Mouse (Mus musculus) hindbrain, embryonic 13.5 days (tissue): ENCODE measurements around the gene Thumpd1. TPM values are rescaled to one million over a fixed set of nuclear protein-coding genes. Genes with fewer than 3 reads are reported as not detected.
"Not testable (repeated sequence)": the region's sequence is repeated elsewhere in the genome, so short reads cannot be mapped to it uniquely, and the experiment has no call there.

Experiments used
- ATAC-seq: fragments of 200-750 bp; cut with Nextera tagmentation; 2 replicates; pipeline ENCODE4 v1.8.0; 2017; ENCODE audit warnings: moderate TSS enrichment; ENCODE audit not compliant: low FRiP score
- H3K27ac ChIP-seq: fragments of 300-500 bp; sonication (generic); 2 replicates; pipeline ENCODE4 v1.5.1; 2015; ENCODE audit warnings: inconsistent platforms, mild to moderate bottlenecking, moderate library complexity
- H3K27me3 ChIP-seq: fragments of 300-500 bp; sonication (generic); 2 replicates; pipeline ENCODE4 v1.6.1; 2015; ENCODE audit warnings: mild to moderate bottlenecking, inconsistent platforms
- H3K36me3 ChIP-seq: fragments of 300-500 bp; sonication (generic); 2 replicates; pipeline ENCODE4 v1.6.1; 2015; ENCODE audit warnings: mild to moderate bottlenecking, inconsistent platforms
- H3K4me1 ChIP-seq: fragments of 300-500 bp; sonication (generic); replicated peaks from 2 replicates; pipeline ENCODE4 v1.6.1; 2015; ENCODE audit warnings: inconsistent platforms
- H3K4me2 ChIP-seq: fragments of 300-500 bp; sonication (generic); 2 replicates; pipeline ENCODE4 v1.6.1; 2015; ENCODE audit warnings: inconsistent platforms, mild to moderate bottlenecking, moderate library complexity
- H3K4me3 ChIP-seq: fragments of 300-500 bp; sonication (generic); 2 replicates; pipeline ENCODE4 v1.5.1; 2015; ENCODE audit warnings: mild to moderate bottlenecking, inconsistent platforms
- H3K9ac ChIP-seq: fragments of 300-500 bp; sonication (generic); 2 replicates; pipeline ENCODE4 v1.6.1; 2015; ENCODE audit warnings: mild to moderate bottlenecking, inconsistent platforms
- H3K9me3 ChIP-seq: fragments of 300-500 bp; sonication (generic); 2 replicates; pipeline ENCODE4 v1.6.1; 2016; ENCODE audit warnings: inconsistent platforms
- WGBS: fragments of 180-500 bp; shearing (Covaris S2); methylation state at CpG from one replicate; pipeline ENCODE4 v1.1.7; 2015; 5-methylcytosine and 5-hydroxymethylcytosine counted together
- polyA plus RNA-seq: library from polyadenylated mRNA; unstranded; fragments of >200 nt; fragmentation: Nextera tagmentation; extraction: Ambion mirVana; gene quantifications from 2 replicates; pipeline ENCODE4 v1.2.1, GENCODE M21; 2015

Thumpd1 gene
- 76.6 and 79.4 TPM in 2 replicates for polyA plus RNA-seq

DNA sequence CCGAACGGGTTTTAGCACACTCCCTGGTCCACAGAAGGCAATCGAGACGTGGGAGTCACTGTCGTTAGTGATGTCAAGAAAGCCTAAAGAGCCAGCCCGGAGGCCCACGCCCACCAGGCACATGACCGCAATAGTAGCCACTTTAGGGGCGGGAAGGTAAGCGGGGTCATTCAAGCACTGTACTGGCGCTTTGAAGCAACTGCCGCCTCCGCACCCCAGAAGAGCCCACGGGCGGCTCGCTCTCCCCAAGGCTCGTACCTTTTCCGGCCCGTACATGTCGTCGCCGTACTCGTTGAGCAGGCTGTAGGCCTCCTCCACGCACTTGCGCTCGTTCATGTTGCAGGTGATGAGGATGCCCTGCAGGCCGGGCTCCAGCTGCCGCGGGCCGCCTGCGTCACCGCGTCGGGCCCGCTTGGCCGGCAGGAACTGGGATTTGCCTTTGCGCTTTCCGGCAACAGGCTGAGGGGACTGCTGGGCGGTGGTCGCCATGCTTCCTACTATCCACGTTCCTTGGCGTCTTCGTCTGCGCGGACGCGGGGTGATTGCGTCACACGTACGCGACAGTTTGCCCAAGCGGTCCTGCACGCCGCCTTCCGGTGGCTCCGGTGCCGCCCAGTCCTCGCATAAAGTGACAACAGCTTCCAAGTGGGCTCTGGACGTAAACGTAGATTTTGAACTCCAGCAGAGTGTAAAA, at the start of gene Thumpd1:
Gene Thumpd1, minus strand, starts transcription at position 546 of the 694 bp plus-strand sequence.
- Histone ChIP-seq H3K9me3 (no peaks in the 10 kb centered on the region), H3K4me1 (peaks cover 10% of the 10 kb centered on the region), H3K36me3 (peaks cover 34% of the 10 kb centered on the region), H3K27ac (peak within 1 kb of the TSS; percentile 81), H3K9ac (peak within 1 kb of the TSS; percentile 90), H3K4me2 (peak within 1 kb of the TSS; percentile 84), H3K4me3 (peak within 1 kb of the TSS; percentile 96), H3K27me3 (no peaks in the 10 kb centered on the region)
- under 1% methylated on average over 60 of the region's 60 CpGs for WGBS
- ATAC-seq, result peak; percentile 97

DNA sequence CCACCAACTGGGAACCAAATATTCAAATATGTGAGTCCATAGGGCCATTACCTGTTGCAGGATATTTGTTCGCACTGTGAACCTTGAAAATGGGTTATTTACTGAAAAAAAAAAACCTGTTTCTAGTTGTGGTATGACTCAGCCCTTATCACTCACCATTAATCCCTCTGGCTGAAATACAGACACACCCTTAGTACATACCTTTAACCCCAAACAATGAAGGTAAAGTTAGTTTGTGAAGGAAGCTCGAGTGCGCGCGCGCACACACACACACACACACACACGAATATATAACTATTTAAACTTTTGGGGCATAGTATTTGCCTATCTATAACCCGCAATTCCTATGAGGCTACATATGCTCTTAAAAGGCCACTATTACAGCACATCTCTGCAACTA, 49.3 kb upstream of the Thumpd1 start:
- no peak overlapping the region for H3K4me3 ChIP-seq
- ATAC-seq, result no peak
- WGBS, result 93% methylated on average over 8 of the region's 8 CpGs
- no peak overlapping the region for H3K4me2 ChIP-seq
- H3K36me3 ChIP-seq, result no peaks in the 10 kb centered on the region
- no peaks in the 10 kb centered on the region for H3K4me1 ChIP-seq
- no peak overlapping the region for H3K27ac ChIP-seq
- H3K9me3 ChIP-seq, result no peaks in the 10 kb centered on the region
- H3K27me3 ChIP-seq, result no peaks in the 10 kb centered on the region
- no peak overlapping the region for H3K9ac ChIP-seq

DNA sequence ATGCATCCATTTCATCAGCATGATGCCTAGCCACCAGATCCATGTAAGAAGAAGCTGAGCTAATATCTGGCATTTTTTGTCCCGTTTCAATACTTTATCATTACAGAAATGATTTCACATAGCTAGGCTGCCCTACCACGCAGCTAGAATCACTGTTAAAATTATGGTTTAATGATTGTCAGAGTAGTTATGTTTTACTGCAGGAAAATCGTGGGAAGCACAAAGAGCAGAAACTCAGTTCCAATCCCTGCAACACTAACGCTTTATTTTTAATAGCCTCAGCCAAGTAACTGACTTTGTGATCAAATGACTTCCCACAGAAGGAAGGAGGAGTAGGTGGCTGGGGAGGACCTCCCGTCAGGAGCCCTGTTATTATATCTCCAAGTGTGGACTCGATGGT, 46.4 kb upstream of the Thumpd1 start:
- 93% methylated on average over 6 of the region's 6 CpGs for WGBS
- H3K4me3 ChIP-seq, result no peak overlapping the region
- H3K4me1 ChIP-seq, result no peaks in the 10 kb centered on the region
- H3K9ac ChIP-seq, result no peak overlapping the region
- H3K9me3 ChIP-seq, result no peaks in the 10 kb centered on the region
- no peaks in the 10 kb centered on the region for H3K27me3 ChIP-seq
- H3K36me3 ChIP-seq, result no peaks in the 10 kb centered on the region
- no peak overlapping the region for H3K27ac ChIP-seq
- H3K4me2 ChIP-seq, result no peak overlapping the region
- ATAC-seq, result no peak

DNA sequence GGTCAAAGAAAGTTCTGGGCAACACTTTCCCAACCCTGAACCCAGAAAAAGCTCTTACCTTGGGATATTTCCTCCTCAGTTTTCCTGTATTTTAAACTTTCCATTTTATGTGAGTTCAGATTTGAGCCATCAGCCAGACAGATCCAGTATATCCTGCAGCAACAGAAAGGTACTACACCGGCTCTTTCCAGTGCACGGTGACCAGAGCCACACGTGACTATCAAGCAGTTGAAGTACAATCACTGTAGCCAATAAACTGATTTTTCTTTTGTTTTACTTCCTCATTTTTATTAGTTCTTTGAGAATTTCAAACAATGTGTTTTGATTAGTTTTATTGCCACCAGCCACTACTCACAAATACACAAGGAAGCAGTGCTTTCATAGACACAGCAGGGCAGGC, 43.8 kb upstream of the Thumpd1 start:
- H3K36me3 ChIP-seq, result no peaks in the 10 kb centered on the region
- H3K4me1 ChIP-seq, result no peaks in the 10 kb centered on the region
- no peak for ATAC-seq
- H3K4me3 ChIP-seq, result no peak overlapping the region
- no peaks in the 10 kb centered on the region for H3K27me3 ChIP-seq
- WGBS, result 94% methylated on average over 3 of the region's 3 CpGs
- H3K9me3 ChIP-seq, result no peaks in the 10 kb centered on the region
- H3K27ac ChIP-seq, result no peak overlapping the region
- no peak overlapping the region for H3K4me2 ChIP-seq
- no peak overlapping the region for H3K9ac ChIP-seq

DNA sequence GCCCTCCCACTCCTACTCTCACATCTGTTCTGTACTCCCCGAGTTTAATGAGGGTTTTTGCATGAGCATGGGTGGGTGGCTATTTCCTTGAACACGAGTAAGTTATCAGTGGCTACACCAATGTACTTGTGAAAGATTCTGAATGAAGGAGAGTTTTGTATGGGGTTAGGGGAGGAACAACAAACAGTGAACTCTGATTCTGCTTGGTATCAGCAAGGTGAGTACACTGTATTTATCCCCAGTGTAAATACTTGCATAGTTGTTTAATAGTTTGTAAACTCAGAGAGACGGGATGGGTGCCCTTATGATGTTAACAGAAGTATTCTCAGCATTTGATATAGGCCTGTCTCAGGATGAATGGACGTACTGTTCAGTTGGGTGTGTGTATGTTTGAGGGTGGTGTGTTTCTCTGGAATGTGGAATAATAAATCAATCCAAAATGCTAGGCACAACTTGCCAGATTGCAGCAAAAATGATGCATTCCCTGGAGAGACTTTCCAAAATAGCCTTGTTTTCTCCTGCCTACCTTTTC, 41.6 kb upstream of the Thumpd1 start:
- Histone ChIP-seq H3K4me1 (no peaks in the 10 kb centered on the region), H3K9me3 (no peaks in the 10 kb centered on the region), H3K4me2 (no peak overlapping the region), H3K27ac (no peak overlapping the region), H3K9ac (no peak overlapping the region), H3K27me3 (no peaks in the 10 kb centered on the region), H3K36me3 (no peaks in the 10 kb centered on the region), H3K4me3 (no peak overlapping the region)
- WGBS, result 76% methylated on average over 4 of the region's 4 CpGs
- no peak for ATAC-seq

DNA sequence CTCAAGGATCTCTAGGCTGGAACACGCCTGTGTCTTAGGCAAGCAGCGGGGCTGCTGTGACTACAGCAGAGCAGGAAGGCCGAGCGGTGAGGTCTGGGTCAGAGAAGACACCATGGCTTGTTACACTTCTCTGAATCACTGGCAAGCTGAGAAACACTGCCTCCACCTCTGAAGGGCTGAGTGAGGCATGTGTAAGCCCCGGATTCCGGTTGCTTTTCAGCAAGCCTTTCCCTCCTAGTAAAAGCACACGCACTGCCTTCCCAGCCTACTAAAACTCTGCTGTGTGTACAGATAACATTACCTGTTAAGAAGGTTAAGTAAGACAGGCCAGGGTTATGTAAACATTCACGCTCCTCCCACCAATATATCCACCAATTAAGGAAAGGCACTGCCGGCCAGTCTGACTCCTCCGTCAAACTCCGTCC, 39.9 kb upstream of the Thumpd1 start, which contains the start of gene Acsm3:
Gene Acsm3, plus strand, starts transcription at position 397 of the 425 bp plus-strand sequence.
- H3K36me3 ChIP-seq, result no peaks in the 10 kb centered on the region
- H3K4me2 ChIP-seq, result no peak within 1 kb of the TSS
- no peak within 1 kb of the TSS for H3K9ac ChIP-seq
- no peaks in the 10 kb centered on the region for H3K9me3 ChIP-seq
- no peaks in the 10 kb centered on the region for H3K4me1 ChIP-seq
- no peaks in the 10 kb centered on the region for H3K27me3 ChIP-seq
- H3K27ac ChIP-seq, result no peak within 1 kb of the TSS
- H3K4me3 ChIP-seq, result no peak within 1 kb of the TSS
- ATAC-seq, result no peak
- 90% methylated on average over 11 of the region's 11 CpGs for WGBS

DNA sequence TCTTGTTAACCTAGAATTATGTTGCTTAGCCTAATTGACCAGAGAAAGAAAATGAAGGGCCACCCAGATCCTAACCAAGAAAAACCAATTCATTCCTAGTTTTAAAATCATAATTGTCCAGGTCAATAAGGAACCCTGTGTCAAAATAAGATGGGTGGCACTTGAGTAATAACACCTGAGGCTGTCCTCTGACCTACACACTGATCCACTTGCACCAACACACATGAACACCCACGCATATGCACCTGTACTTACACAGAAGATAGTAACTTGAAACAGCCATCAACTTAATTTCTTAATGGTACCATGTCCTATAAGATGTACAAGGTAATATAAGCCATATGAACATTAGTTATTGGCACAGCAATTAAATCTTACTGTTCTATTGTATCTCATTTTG, 33.1 kb upstream of the Thumpd1 start:
- Histone ChIP-seq H3K36me3 (no peaks in the 10 kb centered on the region), H3K4me3 (no peak overlapping the region), H3K27ac (no peak overlapping the region), H3K4me2 (no peak overlapping the region), H3K27me3 (no peaks in the 10 kb centered on the region), H3K9me3 (no peaks in the 10 kb centered on the region), H3K4me1 (no peaks in the 10 kb centered on the region), H3K9ac (no peak overlapping the region)
- no peak for ATAC-seq
- WGBS, result 90% methylated on average over 1 of the region's 1 CpGs

DNA sequence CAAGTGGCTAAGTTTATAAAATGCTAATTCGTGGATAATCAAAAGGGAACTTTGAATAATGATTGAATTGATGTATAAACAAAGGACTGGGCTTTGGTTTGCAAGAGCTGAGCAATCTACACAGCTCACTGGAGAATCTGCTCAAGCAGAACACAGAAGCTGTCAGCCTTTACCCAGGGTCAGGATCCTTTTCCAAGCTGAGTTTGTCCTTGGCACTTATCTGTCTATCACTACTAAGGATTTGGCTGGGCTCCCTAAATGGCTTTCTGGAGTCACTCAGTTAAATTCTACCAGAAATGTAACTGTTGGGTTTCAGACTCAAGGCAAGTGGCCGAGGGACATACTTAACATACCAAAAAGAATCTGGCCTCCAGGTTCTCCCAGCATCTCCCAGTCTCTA, 29.3 kb upstream of the Thumpd1 start:
- 62% methylated on average over 2 of the region's 2 CpGs for WGBS
- no peak overlapping the region for H3K4me2 ChIP-seq
- no peak for ATAC-seq
- no peak overlapping the region for H3K27ac ChIP-seq
- H3K36me3 ChIP-seq, result no peaks in the 10 kb centered on the region
- no peaks in the 10 kb centered on the region for H3K4me1 ChIP-seq
- H3K4me3 ChIP-seq, result no peak overlapping the region
- no peak overlapping the region for H3K9ac ChIP-seq
- no peaks in the 10 kb centered on the region for H3K27me3 ChIP-seq
- H3K9me3 ChIP-seq, result no peaks in the 10 kb centered on the region

DNA sequence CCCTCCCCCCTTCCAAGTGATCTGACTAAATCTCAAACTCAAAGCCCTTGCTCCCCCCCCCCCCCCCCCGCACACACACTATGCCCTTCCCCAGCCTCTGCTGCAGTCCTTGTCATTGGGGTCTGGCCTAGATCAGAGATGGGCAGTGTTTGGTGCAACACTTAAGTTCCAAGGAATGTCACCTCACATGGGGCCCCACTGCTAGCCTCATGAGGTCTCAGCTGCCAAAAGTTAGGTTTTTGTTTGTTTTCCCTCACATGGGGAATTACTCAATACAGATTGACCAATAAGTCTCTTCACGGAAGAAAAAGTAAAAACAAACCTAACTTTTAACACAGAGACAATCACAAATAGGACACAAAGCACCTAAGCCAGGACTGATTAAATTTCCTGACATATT, 28.2 kb upstream of the Thumpd1 start:
- WGBS, result 97% methylated on average over 1 of the region's 2 CpGs
- Histone ChIP-seq H3K4me1 (peaks cover 5% of the 10 kb centered on the region; the same call in 1 of the 2 replicates), H3K27me3 (no peaks in the 10 kb centered on the region)

DNA sequence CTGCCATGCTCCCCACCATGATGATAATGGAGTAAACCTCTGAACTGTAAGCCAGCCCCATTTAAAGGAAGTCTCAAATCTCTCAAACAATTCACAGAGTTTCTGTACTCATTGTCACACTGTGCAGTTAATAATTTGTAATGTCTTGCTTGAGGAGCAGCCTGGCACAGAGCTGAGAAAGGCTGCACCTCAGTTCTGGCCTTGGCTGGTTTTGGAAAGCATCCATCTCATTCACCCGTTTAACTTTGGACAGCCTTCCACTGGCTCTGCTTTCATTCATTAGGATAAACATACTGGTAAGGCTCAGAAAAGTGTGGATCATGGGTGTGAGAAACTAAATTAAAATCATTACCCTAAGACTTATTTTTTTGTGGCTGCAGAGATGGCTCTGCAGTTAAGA, 25.3 kb upstream of the Thumpd1 start:
- H3K4me1 ChIP-seq, result peaks cover 5% of the 10 kb centered on the region; the same call in 1 of the 2 replicates
- no peak overlapping the region for H3K27ac ChIP-seq
- H3K36me3 ChIP-seq, result no peaks in the 10 kb centered on the region
- H3K4me2 ChIP-seq, result no peak overlapping the region
- ATAC-seq, result no peak
- 0 out of 2 replicates have a peak, but pooled peaks cover 4% of the 10 kb centered on the region for H3K27me3 ChIP-seq
- no peak overlapping the region for H3K9ac ChIP-seq
- H3K9me3 ChIP-seq, result no peaks in the 10 kb centered on the region
- 86% methylated on average over 1 of the region's 1 CpGs for WGBS
- no peak overlapping the region for H3K4me3 ChIP-seq

More for the DNA sequence above, 28.2 kb upstream of the Thumpd1 start:
- ATAC-seq, result no peak
- Histone ChIP-seq H3K36me3 (no peaks in the 10 kb centered on the region), H3K9ac (no peak overlapping the region), H3K27ac (no peak overlapping the region), H3K4me3 (no peak overlapping the region), H3K4me2 (no peak overlapping the region), H3K9me3 (no peaks in the 10 kb centered on the region)

DNA sequence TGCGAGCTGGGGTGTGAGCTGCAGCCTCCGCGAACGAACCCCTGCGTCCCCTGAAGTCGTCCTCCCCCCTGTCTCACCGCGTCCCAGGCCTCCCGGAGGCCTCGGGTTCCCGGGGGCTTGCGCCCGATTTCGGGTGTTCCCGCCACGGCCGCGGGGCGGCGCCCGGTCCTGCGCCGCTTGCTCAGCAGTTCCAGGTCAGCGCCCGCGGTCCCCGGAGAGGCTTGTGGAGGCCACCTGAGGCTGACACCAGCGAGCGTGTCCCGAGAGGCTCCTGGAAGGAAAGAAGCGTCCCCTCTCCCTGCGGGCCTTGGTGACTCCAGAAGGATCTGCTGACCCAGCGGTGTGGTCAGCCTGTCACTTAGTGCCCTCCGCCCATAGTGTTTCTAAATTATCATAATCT, 23.7 kb upstream of the Thumpd1 start:
- Histone ChIP-seq H3K9me3 (no peaks in the 10 kb centered on the region), H3K4me1 (peaks cover 5% of the 10 kb centered on the region; the same call in 1 of the 2 replicates), H3K9ac (no peak overlapping the region), H3K4me2 (peak overlapping the region; percentile 40), H3K4me3 (no peak overlapping the region), H3K36me3 (no peaks in the 10 kb centered on the region), H3K27me3 (0 out of 2 replicates have a peak, but pooled peaks cover 4% of the 10 kb centered on the region), H3K27ac (no peak overlapping the region)
- ATAC-seq, result peak; percentile 36; the same call in 1 of the 2 replicates
- 11% methylated on average over 34 of the region's 34 CpGs for WGBS

DNA sequence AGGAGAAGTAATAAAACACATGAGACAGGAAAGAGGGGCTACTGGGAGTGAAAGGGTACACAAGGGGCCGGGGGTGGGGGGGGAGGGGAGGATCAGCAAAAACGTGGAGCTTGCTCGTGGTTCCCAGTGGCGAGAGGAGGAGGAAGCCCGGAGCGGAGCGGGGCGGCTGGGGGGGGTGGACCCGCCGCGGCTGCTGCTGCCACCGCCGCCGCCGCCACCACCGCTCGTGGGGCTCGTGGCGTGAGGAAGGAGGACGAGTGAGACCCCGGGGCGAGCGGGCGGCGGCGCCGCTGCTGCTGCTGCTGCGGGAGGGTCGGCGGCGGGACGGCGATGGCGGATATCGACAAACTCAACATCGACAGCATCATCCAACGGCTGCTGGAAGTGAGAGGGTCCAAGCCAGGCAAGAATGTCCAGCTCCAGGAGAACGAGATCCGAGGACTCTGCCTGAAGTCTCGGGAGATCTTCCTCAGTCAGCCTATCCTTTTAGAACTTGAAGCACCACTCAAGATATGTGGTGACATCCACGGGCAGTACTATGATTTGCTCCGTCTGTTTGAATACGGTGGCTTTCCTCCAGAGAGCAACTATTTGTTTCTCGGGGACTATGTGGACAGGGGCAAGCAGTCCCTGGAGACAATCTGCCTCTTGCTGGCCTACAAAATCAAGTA, 19.3 kb upstream of the Thumpd1 start:
- H3K27ac ChIP-seq, H3K27me3 ChIP-seq, H3K9me3 ChIP-seq, H3K4me1 ChIP-seq, H3K36me3 ChIP-seq: not testable (repeated sequence)
- ATAC-seq, result peak; percentile 74
- peak overlapping the region; percentile 38 for H3K4me3 ChIP-seq
- WGBS, result 3% methylated on average over 28 of the region's 44 CpGs
- peak overlapping the region; percentile 58; the same call in 1 of the 2 replicates for H3K9ac ChIP-seq
- peak overlapping the region; percentile 50 for H3K4me2 ChIP-seq
